Mouse (Mus musculus): ENCODE results near the gene Nos1. TPM values are rescaled to one million over a fixed set of nuclear protein-coding genes. Genes with fewer than 3 reads are reported as not detected.
A peak's percentile ranks its signal among the peaks of the same experiment; 100 is the strongest.

The Nos1 gene
- polyA plus RNA-seq, 1 experiment from 2014 or later, result 7.2 TPM

DNA sequence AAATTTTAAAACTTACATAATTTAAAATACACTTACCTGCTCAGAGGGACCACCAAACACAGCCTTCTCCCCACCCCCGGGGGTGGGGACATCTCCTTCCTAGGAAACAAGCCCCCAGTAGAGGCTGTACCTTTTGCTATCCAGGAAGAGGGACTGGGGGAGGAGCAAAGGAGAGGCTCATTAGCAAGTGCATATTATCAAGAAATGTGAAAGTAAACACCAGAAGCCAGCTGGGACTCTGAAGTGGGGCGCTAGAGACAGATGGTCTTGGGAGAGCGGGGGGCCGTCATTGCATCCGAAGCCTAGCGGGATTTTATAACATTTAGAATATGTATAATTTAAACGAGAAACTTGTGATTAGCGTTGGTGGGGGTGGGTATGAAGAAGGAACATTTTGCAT, 158.6 kb downstream of the Nos1 start:
- H3K36me3 ChIP-seq, result no peaks in the 10 kb centered on the region
- H3K9me3 ChIP-seq, result no peaks in the 10 kb centered on the region
- no peak overlapping the region for H3K4me2 ChIP-seq (replicated peaks)
- peak overlapping the region; percentile 75 for H3K27ac ChIP-seq (replicated peaks)
- ATAC-seq (replicated peaks), result peak; percentile 74
- no peaks in the 10 kb centered on the region for H3K27me3 ChIP-seq
- H3K4me3 ChIP-seq, result no peak overlapping the region
- 46% methylated on average over 8 of the region's 8 CpGs for WGBS
- peaks cover 5% of the 10 kb centered on the region; the same call in 1 of the 2 replicates for H3K4me1 ChIP-seq
- H3K9ac ChIP-seq (replicated peaks), result no peak overlapping the region

DNA sequence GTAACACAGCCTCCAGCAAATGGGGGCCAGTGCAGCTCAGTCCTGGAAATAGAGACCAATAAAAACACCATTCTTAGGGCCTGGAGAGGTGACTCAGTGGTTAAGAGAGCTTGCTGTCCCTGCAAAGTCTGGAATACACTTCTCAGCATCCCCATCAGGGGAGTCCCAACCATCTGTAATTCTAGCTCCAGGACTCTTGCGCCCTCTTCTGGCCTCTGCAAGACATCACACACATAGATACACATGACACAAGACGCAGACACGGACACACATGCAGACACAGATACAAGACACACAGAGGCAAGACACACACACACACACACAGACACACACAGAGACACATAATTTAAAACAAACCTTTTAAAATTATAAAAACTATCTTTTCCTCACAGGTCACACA, 160.7 kb downstream of the Nos1 start:
- Histone ChIP-seq H3K4me1 (peaks cover 5% of the 10 kb centered on the region; the same call in 1 of the 2 replicates), H3K4me2 (replicated peaks) (no peak overlapping the region), H3K36me3 (no peaks in the 10 kb centered on the region), H3K4me3 (no peak overlapping the region), H3K9me3 (no peaks in the 10 kb centered on the region), H3K9ac (replicated peaks) (no peak overlapping the region), H3K27me3 (no peaks in the 10 kb centered on the region), H3K27ac (replicated peaks) (no peak overlapping the region)
- no peak for ATAC-seq (replicated peaks)
- 61% methylated on average over 3 of the region's 3 CpGs for WGBS

GRCm38 (mm10) chr5:117946605-117947004, 165.8 kb downstream of the Nos1 start:
- Histone ChIP-seq H3K36me3 (no peaks in the 10 kb centered on the region), H3K9me3 (no peaks in the 10 kb centered on the region), H3K4me2 (replicated peaks) (no peak overlapping the region), H3K9ac (replicated peaks) (no peak overlapping the region), H3K4me1 (no peaks in the 10 kb centered on the region), H3K27ac (replicated peaks) (no peak overlapping the region), H3K27me3 (no peaks in the 10 kb centered on the region), H3K4me3 (no peak overlapping the region)
- ATAC-seq (replicated peaks), result 0 out of 2 replicates have a peak, but pooled peaks have one; percentile 51
- WGBS, result 22% methylated on average over 4 of the region's 4 CpGs

- ATAC-seq (replicated peaks), result no peak
- H3K27me3 ChIP-seq, result no peaks in the 10 kb centered on the region
- no peaks in the 10 kb centered on the region for H3K9me3 ChIP-seq
- H3K9ac ChIP-seq (replicated peaks), result no peak overlapping the region
- WGBS, result 85% methylated on average over 10 of the region's 10 CpGs
- no peak overlapping the region for H3K4me2 ChIP-seq (replicated peaks)
- H3K27ac ChIP-seq (replicated peaks), result no peak overlapping the region
- no peak overlapping the region for H3K4me3 ChIP-seq
- H3K4me1 ChIP-seq, result no peaks in the 10 kb centered on the region
- no peaks in the 10 kb centered on the region for H3K36me3 ChIP-seq
Measured at GRCm38 (mm10) chr5:117949393-117949792, 168.6 kb downstream of the Nos1 start.

DNA sequence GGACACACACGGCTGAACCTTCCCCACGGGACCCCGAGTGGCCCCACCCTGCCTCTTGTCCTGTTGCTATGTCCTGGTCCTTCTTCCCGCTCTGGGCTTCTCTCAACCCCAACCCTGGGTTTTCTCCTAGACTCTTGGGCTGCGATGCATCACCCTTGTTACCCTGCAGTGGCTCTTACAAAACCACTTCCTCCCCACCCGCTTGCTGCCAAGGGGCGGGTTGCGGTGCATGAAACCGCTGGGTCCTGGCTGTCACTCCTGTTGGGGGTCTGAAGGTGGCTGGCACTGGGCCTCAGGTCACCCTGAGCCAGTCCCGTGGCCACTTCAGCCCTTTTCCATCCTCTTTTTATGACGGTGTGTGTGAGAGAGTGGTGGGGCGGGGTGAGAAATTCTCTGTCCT, 173.1 kb downstream of the Nos1 start:
- no peak overlapping the region for H3K27ac ChIP-seq (replicated peaks)
- H3K4me1 ChIP-seq, result no peaks in the 10 kb centered on the region
- WGBS, result 93% methylated on average over 12 of the region's 12 CpGs
- no peak overlapping the region for H3K9ac ChIP-seq (replicated peaks)
- H3K4me2 ChIP-seq (replicated peaks), result no peak overlapping the region
- H3K9me3 ChIP-seq, result no peaks in the 10 kb centered on the region
- H3K27me3 ChIP-seq, result no peaks in the 10 kb centered on the region
- no peak overlapping the region for H3K4me3 ChIP-seq
- H3K36me3 ChIP-seq, result no peaks in the 10 kb centered on the region
- no peak for ATAC-seq (replicated peaks)

GRCm38 (mm10) chr5:117954429-117954828, 173.6 kb downstream of the Nos1 start:
- Histone ChIP-seq H3K36me3 (no peaks in the 10 kb centered on the region), H3K4me2 (replicated peaks) (no peak overlapping the region), H3K27ac (replicated peaks) (no peak overlapping the region), H3K4me1 (no peaks in the 10 kb centered on the region), H3K9me3 (no peaks in the 10 kb centered on the region), H3K27me3 (no peaks in the 10 kb centered on the region), H3K4me3 (no peak overlapping the region), H3K9ac (replicated peaks) (no peak overlapping the region)
- WGBS, result 78% methylated on average over 1 of the region's 1 CpGs
- ATAC-seq (replicated peaks), result no peak

GRCm38 (mm10) chr5:117955675-117956420, 175.0 kb downstream of the Nos1 start:
- no peak overlapping the region for H3K9ac ChIP-seq (replicated peaks)
- no peak overlapping the region for H3K27ac ChIP-seq (replicated peaks)
- H3K27me3 ChIP-seq, result no peaks in the 10 kb centered on the region
- no peak for ATAC-seq (replicated peaks)
- WGBS, result 43% methylated on average over 10 of the region's 10 CpGs
- no peak overlapping the region for H3K4me2 ChIP-seq (replicated peaks)
- no peaks in the 10 kb centered on the region for H3K9me3 ChIP-seq
- no peak overlapping the region for H3K4me3 ChIP-seq
- H3K4me1 ChIP-seq, result no peaks in the 10 kb centered on the region
- no peaks in the 10 kb centered on the region for H3K36me3 ChIP-seq

DNA sequence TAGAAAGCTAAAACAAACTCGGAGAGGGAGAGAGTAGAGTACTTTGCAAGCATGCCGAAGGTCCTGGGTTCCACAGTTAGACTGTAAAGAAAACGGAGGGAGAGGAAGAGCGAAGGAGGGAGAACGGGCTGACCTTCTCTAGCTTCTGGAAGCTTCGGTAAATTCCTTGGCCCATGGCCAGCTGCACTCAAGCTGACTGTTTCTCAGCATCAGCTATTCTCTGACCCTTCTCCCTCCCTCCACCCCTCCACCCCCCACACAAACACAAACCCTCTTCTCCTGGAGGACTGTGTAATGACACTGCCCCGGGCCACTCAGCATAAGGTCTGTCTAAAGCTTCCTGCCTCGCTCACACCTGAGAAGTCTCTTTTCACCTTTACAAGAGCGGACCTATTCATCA, 183.9 kb downstream of the Nos1 start:
- no peak for ATAC-seq (replicated peaks)

DNA sequence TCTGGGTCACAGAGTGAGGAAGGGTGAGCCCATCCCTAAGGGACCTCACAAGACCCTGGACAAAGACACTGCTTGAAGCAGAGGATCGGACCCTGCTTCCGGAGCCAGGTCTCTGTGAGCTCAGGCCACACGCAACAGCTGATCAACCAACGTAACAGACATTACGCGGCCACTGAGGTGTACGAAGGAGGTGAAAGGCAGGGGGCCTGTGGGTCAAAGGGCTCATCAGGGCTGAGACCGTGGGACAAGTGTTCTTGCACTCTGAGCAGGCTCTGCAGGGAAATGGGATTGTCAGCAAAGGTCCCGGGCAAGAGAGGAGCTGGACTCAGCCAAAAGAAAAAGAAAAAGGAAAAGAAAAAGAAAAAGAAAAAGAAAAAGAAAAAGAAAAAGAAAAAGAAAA, 186.1 kb downstream of the Nos1 start:
- Histone ChIP-seq H3K4me1 (no peaks in the 10 kb centered on the region), H3K36me3 (no peaks in the 10 kb centered on the region), H3K9me3 (no peaks in the 10 kb centered on the region), H3K4me2 (replicated peaks) (no peak overlapping the region), H3K27me3 (no peaks in the 10 kb centered on the region), H3K4me3 (no peak overlapping the region), H3K27ac (replicated peaks) (no peak overlapping the region), H3K9ac (replicated peaks) (no peak overlapping the region)
- 73% methylated on average over 9 of the region's 9 CpGs for WGBS
- no peak for ATAC-seq (replicated peaks)

More for the DNA sequence above, 183.9 kb downstream of the Nos1 start:
- 53% methylated on average over 9 of the region's 9 CpGs for WGBS
- H3K4me3 ChIP-seq, result no peak overlapping the region
- H3K4me1 ChIP-seq, result no peaks in the 10 kb centered on the region
- no peaks in the 10 kb centered on the region for H3K9me3 ChIP-seq
- no peaks in the 10 kb centered on the region for H3K36me3 ChIP-seq
- no peak overlapping the region for H3K4me2 ChIP-seq (replicated peaks)
- H3K9ac ChIP-seq (replicated peaks), result no peak overlapping the region
- no peak overlapping the region for H3K27ac ChIP-seq (replicated peaks)
- H3K27me3 ChIP-seq, result no peaks in the 10 kb centered on the region

GRCm38 (mm10) chr5:117967659-117968069, 186.8 kb downstream of the Nos1 start:
- H3K9ac ChIP-seq (replicated peaks), result no peak overlapping the region
- H3K4me2 ChIP-seq (replicated peaks), result no peak overlapping the region
- H3K27me3 ChIP-seq, result no peaks in the 10 kb centered on the region
- H3K4me3 ChIP-seq, result no peak overlapping the region
- no peaks in the 10 kb centered on the region for H3K36me3 ChIP-seq
- H3K4me1 ChIP-seq, result no peaks in the 10 kb centered on the region
- H3K27ac ChIP-seq (replicated peaks), result no peak overlapping the region
- ATAC-seq (replicated peaks), result no peak
- 57% methylated on average over 4 of the region's 4 CpGs for WGBS
- H3K9me3 ChIP-seq, result no peaks in the 10 kb centered on the region

GRCm38 (mm10) chr5:117969681-117970427, 189.0 kb downstream of the Nos1 start:
- no peak overlapping the region for H3K4me2 ChIP-seq (replicated peaks)
- no peak overlapping the region for H3K4me3 ChIP-seq
- no peak for ATAC-seq (replicated peaks)
- no peaks in the 10 kb centered on the region for H3K4me1 ChIP-seq
- H3K27me3 ChIP-seq, result no peaks in the 10 kb centered on the region
- WGBS, result 88% methylated on average over 10 of the region's 10 CpGs
- H3K9ac ChIP-seq (replicated peaks), result no peak overlapping the region
- H3K36me3 ChIP-seq, result no peaks in the 10 kb centered on the region
- H3K27ac ChIP-seq (replicated peaks), result no peak overlapping the region
- H3K9me3 ChIP-seq, result no peaks in the 10 kb centered on the region

- Histone ChIP-seq H3K27me3 (no peaks in the 10 kb centered on the region), H3K27ac (replicated peaks) (peak overlapping the region; percentile 90), H3K36me3 (no peaks in the 10 kb centered on the region), H3K4me2 (replicated peaks) (peak overlapping the region; percentile 73), H3K9me3 (no peaks in the 10 kb centered on the region), H3K4me1 (peaks cover 31% of the 10 kb centered on the region), H3K4me3 (peak overlapping the region; percentile 99), H3K9ac (replicated peaks) (peak overlapping the region; percentile 100)
- 24% methylated on average over 19 of the region's 19 CpGs for WGBS
- peak; percentile 0; the same call in 1 of the 2 replicates for ATAC-seq (replicated peaks)
Measured at GRCm38 (mm10) chr5:117976263-117976656, 195.4 kb downstream of the Nos1 start.
